Mouse (Mus musculus) CD8-positive naive resting alpha-beta T cell, adult 2 months (primary cell): ENCODE data around the gene Rab22a.
A peak's percentile ranks its signal among the peaks of the same experiment; 100 is the strongest.
"Not testable (repeated sequence)": the region's sequence is repeated elsewhere in the genome, so short reads cannot be mapped to it uniquely, and the experiment has no call there.

Experiments used
- DNase-seq, 2 experiments: peaks; one replicate each; pipeline ENCODE4 v3.0.0; 2022; ENCODE audit warnings: low read depth in 2 of 2, low spot score in 2 of 2

Gene Rab22a

DNA sequence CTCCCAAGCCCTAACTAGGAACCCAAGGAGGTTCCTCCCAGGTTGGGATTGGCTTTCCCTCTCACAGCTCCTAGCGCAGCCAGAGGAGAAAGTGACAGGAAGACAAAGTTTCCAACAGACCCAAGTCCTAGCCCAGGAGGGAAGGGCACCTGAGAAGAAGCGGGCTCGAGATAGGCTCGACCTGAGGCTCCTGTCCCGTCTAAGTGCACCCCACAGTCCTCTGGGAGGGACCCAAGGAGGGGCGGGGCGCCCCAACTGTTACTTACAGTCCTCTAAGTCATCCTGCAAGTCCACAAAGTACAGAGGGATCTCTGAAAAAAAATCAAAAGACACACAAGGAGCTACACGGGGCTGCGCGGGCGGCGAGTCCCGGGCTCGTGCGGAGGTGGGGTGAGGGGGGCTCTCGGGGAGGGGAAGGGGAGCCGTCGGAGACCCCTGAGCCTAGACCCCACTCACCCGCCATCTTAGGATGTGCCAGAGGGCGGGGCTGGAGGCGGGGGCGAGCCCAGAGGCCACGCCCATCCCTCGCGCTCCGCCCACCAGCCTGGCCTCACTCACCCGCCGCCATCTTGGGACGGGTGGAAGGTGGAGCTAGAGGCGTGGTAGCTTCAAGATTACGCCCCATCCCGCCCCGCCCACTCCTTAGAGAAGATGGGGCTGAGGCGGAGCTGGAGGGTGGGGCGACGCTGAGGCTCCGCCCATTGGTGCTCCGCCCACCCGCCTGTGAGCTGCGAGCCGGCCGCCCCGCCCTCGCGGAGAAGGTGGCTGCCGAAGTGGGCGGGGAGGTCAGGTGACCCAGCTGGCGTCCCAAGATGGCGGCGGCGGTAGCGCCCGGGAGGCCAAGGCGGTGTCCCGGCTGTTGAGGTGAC is at the start of gene Rab22a:
Gene Rab22a, plus strand, starts transcription at position 704 of the 869 bp plus-strand sequence.
- DNase-seq, result peak; percentile 97

DNA sequence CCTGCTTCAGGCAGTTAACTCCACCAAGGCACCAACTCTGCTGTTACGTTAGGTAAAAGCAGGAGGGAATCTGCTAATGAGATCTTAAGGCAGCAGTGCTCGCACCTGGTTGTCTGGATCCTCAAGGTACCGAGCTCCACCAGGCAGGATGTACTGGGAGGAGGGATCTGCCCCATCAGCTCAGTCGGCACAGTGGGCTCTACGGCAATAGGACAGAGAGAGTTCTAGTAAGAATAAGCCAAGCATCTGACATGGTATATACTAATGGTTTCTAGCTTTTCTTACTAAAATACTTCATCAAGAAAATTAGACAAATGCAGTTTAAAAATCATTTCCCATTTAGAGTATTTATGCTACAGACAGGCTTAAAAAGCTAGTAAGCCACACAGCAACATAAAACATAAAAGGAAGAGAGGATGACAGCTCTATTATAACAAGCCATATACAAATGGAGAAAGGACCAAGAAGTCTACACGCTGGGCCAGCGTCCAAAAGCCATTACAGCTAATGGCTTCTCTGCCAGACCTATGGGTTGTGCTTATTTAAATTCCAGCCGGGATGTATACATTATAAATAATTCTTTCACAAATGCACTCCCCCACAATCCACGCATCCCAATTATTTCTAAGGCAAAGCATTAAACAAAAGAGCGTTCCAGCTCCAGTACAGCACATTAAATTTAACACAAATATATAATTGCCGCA is 44.0 kb upstream of the Rab22a start:
- DNase-seq, result no peak

DNA sequence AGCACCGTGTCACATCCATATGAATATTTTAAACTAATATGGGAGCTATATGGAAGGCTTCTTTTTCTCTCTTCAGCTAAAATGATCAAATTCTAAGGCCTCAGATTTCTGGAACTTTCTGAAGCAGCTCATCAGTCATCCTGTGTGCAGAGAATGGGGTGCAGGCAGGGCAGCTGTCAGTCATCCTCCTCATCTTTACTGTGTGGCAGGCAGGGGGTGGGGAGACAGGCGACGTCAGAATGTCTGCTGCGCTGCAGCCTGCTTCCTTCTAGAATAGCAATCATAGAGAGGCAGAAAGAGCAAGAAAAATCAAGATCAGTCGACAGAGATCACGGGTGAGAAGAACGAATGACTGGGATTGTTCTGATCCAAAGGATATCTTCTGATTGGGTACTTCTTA is 43.4 kb upstream of the Rab22a start:
- no peak for DNase-seq

DNA sequence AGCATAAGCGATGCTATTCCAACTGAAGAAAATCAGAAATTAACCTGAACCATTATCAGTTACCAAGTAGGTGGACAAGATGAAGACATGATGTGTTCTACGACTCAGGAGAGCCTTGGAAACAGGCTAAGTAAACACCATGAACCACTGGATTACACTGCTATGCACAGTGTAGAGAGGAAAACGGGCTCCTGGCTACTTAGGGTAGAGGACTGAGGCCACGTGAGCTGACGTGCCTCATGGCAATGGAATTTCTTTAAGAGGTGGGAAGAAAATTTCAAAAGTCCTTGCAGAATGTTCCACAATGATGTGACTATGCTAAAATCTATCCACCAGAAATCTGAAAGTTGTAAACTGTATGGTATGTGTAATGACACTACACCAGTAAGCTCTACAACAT is 40.4 kb upstream of the Rab22a start:
- DNase-seq, result no peak

DNA sequence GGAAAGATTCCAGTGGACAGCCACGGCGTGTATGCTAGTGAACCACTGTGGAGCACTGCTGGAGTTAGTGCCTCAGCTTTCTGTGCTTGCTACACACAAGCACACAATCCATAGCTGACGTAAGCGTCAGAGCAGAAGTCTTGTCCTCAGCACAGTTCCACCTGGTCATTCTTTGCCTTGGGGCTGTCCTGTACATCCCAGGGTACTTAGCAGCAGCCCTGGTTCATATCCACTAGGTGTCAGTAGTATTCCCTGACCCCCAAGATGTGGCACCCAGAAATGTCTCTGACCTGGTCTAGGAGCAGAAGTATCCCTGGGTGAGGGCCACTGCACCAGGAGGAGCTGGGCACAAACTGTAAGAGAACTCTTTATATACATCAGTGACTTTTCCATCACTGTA is 38.9 kb upstream of the Rab22a start:
- DNase-seq, result no peak

DNA sequence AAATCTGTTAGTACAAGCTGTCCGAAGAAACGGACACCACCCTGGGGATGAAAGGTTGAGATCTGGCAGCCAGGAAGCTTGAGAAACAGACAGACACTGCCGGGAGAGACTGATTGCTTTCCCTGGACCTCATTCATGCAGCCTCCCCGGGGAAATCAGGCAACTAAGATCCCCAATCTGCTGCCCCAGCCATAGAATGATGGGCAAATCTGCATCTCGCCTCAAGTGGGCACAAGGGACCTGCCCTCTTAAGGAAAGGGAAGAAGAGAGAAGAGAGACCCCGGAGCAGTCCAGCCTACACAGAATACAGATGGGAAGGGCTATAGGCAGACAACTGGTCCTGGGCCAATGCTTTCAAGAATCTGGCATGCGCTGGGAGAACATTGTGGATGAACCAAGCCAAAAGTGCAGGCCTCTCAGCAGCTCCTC is 37.4 kb upstream of the Rab22a start:
- DNase-seq, result no peak

DNA sequence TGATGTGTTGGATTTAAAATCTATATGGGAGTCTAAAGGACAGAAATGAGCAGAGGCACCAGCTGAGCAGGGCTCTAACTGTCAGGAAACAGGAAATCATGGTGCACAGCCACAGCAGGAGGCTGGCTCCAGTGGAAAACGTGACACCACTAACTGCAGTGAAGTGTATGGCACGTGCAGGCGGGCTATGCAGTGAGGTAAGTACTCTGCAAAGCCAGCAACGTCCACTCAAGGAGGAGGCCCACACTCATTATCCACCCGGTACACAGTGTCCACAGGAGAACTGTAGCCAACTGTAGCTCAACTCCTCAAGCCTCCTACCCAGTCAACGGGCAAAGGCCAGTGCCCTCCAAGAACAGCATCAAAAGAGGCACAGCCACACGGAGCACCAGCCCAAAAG is 34.9 kb upstream of the Rab22a start:
- DNase-seq, result no peak

DNA sequence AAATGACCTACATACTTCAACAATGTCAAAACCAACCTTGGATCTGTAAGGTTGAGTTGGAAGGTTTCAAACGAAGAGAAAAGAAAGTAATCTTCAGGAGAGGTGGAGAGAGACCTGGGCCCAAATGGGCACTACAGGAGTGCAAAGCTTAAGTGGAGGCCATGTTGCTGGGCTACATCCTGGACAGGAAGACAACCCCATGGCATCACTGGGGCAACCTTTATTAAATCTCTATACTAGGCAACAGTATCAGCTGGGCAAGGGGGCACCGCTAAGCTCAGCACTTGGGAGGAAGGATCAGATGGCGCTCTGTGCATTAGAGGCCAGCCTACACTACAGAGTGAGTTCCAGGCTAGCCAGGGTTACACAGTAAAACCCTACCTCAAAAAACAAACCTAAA is 33.8 kb upstream of the Rab22a start:
- DNase-seq, result no peak

DNA sequence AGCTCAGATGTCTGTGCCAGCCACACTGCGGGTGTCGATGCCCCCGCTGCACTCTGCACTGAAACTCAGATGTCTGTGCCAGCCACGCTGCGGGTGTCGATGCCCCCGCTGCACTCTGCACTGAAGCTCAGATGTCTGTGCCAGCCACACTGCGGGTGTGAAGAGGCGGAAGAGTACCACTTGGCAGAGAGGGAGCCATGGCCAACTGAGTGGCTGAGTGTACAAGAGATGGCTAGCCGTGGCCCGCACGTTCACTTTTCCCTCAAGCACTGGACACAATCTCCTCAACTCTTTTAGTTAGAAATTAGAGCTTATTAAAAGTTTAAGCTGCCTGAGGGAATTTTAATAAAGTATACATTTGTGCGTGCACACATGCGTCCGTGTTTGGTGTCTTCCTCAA is 25.5 kb upstream of the Rab22a start:
- not testable (repeated sequence) for DNase-seq

DNA sequence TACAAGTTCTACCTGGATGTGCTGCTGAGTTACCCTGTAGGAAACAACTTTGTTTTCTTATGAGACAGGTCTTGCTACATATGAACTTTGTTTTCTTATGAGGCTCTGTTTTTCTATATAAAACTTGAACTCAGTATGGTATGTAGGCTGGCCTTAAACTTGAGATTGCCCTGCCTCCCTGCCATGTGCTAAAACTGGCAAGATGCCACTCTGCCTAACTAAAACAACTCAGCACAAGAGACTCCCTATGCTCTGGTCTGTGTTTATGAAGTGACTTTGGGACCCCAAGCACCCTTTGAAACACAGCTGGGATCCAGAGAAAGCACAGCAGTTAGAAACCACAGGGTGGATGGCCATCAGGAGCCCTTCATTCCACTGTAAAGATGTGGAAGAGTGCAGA is 18.2 kb upstream of the Rab22a start:
- DNase-seq, result no peak

DNA sequence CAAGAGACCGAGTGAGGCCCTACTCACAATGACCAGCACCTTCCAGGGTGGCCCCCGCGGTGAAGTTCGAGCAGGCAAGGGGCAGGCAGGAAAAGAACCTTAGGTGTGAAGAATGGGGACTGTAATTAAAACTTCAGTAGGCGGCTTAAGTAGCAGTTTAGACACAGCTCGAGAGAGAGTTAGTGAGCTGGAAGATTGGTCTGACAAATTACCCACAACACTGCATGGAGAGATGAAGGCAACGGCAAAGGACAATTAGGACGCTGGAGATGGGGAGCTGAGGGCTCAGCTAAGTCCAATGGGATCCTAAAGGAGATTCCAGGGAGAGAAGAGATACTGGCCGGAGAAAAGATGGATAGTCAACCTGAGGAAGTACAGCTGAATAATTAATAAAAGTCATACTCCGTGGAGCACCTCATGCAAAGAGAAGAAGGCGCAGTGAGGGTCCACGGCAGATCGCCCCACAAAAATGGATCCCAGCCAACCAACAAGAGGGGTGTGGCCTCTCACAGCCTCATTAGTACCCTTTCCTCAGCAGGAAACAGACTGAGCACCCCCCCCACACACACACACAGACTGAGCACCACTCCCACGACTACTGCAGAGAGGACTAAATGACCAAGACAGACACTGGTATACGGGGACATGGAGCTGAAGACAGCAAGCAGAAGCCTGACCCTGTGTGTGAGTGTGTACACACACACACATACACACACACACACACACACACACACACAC is 17.1 kb upstream of the Rab22a start:
- no peak for DNase-seq

DNA sequence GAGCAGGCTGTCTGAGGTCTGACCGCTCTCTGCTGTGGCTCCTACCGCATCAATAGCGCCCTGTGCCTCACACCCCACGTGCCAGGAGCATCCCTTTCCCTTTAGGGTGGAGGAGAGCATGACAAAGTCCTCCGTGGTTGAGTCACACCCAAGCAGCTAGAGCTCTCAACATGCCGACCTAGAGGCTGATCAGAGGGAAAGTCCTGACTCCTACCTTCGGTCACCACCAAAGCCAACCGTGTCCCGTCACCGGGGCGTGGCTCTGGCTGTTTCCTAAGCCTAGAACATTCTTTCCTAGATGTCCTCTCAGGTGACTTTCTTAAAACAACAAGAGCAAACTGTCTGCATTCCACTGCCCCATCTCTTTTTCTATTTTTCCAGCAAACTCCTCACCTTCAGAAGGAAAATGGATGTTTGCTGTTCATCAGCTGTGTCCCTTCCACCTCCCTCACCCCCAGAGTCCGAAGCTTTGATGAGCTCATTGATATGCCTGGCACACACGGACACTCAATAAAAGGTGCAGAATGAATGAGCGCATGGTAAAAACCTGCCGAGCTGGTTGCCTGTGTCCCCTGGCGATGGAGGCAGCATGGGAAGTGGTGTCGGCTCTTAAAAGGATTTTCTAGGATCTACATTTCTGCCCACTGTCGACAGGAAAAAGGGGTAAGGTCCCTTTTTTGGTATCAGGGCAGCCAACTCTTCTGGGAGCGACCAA is 12.2 kb upstream of the Rab22a start:
- DNase-seq, result no peak

DNA sequence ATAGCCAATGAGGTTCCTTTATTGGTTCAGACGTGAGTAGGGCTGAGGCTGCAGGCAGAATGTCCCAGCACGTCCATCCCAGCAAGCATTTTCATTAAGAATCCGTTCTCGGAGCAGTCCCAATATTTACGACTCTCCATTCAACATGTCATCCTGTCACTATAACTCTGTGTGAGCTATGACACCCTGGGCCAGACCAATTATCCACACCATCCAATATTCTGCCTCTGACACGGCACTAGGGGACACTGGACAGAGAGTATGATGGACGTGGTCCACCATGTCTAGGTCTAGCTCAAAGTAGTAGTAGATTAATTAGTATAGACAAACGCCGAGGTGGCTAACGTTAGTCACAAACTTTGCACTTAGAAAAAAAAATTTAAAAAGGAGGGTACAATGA is 9.8 kb upstream of the Rab22a start:
- no peak for DNase-seq

DNA sequence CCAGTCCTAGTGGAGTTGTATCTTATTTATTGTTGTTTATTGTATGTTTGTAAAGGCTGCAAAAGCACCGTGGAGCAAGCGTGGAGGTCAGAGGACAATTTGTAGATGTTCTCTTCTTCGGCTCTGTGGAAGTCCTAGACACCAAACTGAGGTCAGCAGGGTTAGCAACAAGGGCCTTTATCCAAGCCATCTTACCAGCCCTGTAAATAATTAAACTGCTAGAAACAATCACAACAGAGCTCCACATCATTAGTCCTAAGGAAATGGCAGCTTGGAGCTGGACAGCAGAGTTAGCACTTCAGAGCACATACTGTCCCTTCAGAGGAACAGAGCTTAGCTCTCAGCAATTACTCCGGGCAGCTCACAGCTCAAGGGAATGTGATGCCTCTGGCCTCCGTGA is 6.0 kb upstream of the Rab22a start:
- DNase-seq, result no peak

DNA sequence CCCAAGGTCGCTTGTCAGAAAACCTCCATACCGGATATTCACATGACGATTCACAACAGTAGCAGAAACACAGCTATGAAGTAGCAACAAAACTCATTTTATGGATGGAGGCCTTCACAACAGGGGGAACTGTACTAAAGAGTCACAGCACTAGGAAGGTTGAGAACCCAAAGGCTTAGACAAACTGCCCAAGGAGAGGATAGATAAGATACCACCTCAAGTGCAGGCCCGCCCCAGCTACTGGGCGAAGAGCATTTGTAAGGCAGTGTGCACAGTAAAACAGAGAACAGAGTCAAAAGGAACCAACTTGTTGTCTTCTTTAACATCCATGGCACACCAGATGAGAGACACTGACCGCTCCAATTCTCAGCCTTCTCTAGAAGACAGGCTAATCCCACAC is 1.8 kb upstream of the Rab22a start:
- DNase-seq, result no peak

DNA sequence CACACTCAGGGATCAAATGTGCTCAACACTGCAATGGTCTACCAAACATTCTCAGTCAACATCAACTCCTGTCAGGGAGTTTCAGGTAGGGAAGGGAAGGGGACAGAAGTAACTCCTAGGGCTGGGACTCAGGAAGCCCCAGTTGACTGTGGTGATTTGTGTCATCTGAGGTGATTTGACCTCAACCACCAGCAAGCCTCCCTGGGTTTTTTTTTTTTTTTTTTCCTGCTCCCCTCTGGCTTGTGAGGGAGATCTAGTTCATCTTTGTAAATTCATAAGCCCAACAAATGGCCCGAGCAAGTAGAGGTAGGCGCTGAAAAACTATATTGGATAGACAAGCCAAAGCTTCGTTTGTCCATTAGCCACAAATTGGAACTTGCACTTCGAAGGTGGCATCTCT is 1.0 kb upstream of the Rab22a start:
- DNase-seq, result no peak

DNA sequence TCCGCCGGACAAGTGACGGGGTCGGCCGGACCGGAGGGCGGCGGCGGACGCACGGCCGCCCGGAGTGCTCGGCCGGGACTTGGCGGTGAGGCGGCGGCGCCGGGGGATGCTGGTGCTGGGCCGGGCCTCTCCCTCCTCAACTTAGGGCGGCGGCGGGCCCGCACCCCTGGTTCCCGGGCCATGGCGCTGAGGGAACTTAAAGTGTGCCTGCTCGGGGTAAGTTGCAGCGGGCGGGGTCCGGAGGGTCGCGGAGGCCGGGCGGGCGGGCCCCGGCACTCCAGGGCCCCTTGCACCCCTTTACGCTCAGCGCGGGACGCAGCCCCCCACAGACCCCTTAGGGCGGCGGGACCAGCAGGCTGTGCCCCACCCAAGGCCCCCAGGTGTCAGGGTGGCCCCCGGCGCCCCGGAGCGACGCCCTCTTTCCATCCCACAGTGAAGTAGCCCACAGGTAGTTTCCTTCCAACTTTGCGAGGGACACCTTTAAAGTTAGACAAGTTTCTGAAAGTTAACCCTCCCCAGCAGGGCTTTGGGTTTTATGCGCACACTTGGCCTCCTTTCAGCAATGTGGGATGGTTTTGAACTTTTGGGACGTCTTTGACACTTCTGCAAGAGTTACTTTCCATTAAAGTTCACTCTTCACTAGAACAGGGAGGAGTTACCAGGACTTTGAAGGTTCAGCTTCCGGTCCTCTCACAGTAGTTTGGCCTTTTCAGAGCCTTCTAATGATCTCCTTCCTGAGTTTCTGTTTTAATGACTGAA is 545 bp downstream of the Rab22a start:
- DNase-seq, result no peak

DNA sequence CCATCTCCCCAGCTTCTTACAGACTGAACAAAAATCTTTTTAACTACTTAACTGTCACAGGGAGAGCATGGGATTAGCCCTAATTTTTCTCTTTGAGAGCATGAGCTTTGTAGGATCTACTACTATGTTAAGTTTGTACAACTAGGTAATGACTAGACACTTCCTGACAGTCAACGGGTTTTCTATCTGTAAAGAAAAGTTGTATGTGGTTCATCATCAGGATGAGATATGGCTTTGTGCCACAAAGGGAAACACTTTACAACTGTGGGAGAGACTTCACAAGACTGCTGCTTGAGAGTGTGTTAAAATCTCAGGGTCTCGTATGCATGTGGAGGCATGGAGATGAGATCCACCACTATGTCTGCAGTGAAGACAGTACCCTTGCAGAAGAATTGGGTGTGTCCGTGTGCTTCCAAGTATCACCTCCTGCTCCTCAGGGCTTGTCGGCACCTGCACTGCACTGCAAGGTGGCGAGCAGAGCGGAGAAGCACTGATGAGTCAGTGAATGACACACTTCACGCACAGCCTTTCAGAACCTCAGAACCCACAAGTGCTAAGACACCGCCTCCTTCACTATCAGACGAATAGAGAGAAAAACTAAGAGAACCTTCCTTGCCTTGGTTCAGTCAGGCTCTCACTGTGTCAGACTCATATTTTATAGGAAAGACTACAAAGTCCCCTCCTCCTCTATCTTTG is 2.8 kb downstream of the Rab22a start:
- no peak for DNase-seq

DNA sequence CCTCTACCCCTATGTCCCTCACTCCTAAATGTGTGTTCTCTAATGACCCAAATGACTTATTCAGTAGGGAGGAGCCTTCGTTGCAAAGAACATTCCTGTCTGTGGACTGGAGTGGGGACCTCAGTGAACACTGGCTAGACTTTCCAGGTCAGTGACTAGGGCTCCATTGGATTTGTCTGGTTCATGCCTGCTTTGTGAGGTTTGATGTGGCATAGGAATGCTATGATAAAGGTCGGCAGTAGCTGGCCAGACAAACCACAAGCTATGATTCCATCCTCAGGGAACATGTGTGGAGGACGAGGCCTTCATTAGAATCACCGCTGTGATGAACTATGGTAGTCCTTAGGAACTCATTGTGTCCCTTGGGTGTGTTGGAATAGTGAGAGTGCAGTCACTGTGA is 5.2 kb downstream of the Rab22a start:
- DNase-seq, result no peak

DNA sequence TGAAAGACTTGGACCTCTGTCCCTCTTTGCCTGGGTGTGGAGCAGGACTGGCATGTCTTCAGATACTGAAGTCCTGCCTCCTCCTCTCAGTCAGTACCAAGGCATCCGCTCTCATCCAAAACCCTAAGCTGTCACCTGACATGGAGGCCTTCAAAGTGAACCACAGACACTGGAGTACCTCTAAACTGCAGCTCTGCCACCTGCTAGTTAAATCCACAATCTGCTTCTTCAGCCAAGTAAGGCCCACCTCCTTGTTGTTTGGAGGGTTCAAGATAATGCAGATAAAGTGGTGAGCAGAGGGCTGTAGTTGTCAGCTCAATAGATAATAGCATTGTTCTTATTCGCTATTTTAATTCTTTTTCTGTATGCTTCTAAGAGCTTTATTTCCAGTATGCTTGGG is 5.7 kb downstream of the Rab22a start:
- no peak for DNase-seq
